8 mouse cellular contexts compared by ENCODE assay signal in genomic region chr2:124747627-124748026, GRCm38 (mm10).
DNase-seq lines count a peak whose midpoint lies in the region; ATAC-seq lines count a peak whose summit lies in the region.

No protein-coding gene starts in this region.

- ATAC-seq in hindbrain, embryonic 15.5 days (ENCODE audit: low FRiP score, low read depth): 0 out of 2 replicates have a peak, but pooled peaks have one; percentile 66
- no peak for ATAC-seq in hindbrain, embryonic 11.5 days (ENCODE audit: low FRiP score)
- peak; percentile 90 for ATAC-seq in frontal cortex, adult (ENCODE audit: low TSS enrichment)

- H3K27ac ChIP-seq in hindbrain, embryonic 15.5 days (replicated peaks): no peak overlapping the region
- no peak overlapping the region for H3K27ac ChIP-seq in hindbrain, embryonic 11.5 days (ENCODE audit: low read depth, low read length)

- H3K4me3 ChIP-seq in hindbrain, embryonic 15.5 days: no peak overlapping the region
- no peak overlapping the region for H3K4me3 ChIP-seq in hindbrain, embryonic 11.5 days (ENCODE audit: low read depth, low read length)

- H3K27me3 ChIP-seq in hindbrain, embryonic 15.5 days: no peaks in the 10 kb centered on the region
- no peaks in the 10 kb centered on the region for H3K27me3 ChIP-seq in hindbrain, embryonic 11.5 days (ENCODE audit: control insufficient read depth, insufficient read depth, low read length)

- no peak for DNase-seq in hindbrain, embryonic 11.5 days (ENCODE audit: low spot score)
- DNase-seq in heart, postnatal 10 days: peak; percentile 84 to 85
- DNase-seq in lung, postnatal 10 days: peak; percentile 50
- DNase-seq in thymus, postnatal 36 days: no peak
- DNase-seq in urinary bladder, adult 18-20 months (ENCODE audit: low spot score in 2 of 2): no peak
- no peak for DNase-seq in urinary bladder, postnatal 10 days (ENCODE audit: low spot score)

- no peaks in the 10 kb centered on the region for H3K4me1 ChIP-seq in hindbrain, embryonic 15.5 days (replicated peaks)
- no peaks in the 10 kb centered on the region for H3K4me1 ChIP-seq in hindbrain, embryonic 11.5 days (replicated peaks; ENCODE audit: control insufficient read depth, insufficient read depth, low read length)

- no peaks in the 10 kb centered on the region for H3K9me3 ChIP-seq in hindbrain, embryonic 15.5 days
- H3K9me3 ChIP-seq in hindbrain, embryonic 11.5 days (ENCODE audit: control insufficient read depth, low read length): no peaks in the 10 kb centered on the region

- H3K36me3 ChIP-seq in hindbrain, embryonic 15.5 days: no peaks in the 10 kb centered on the region
- H3K36me3 ChIP-seq in hindbrain, embryonic 11.5 days (ENCODE audit: control insufficient read depth, insufficient read depth, low read length): no peaks in the 10 kb centered on the region

- H3K4me2 ChIP-seq in hindbrain, embryonic 15.5 days: no peak overlapping the region
- no peak overlapping the region for H3K4me2 ChIP-seq in hindbrain, embryonic 11.5 days (replicated peaks; ENCODE audit: low read depth, low read length)

- intact Hi-C loops in heart, postnatal 10 days (cut with DNase I): no loop called here

- 51% methylated on average over 4 of the region's 4 CpGs for WGBS in hindbrain, embryonic 15.5 days
- WGBS in hindbrain, embryonic 11.5 days: 83% methylated on average over 4 of the region's 4 CpGs

- H3K9ac ChIP-seq in hindbrain, embryonic 15.5 days: no peak overlapping the region
- H3K9ac ChIP-seq in hindbrain, embryonic 11.5 days (ENCODE audit: low read depth, low read length): no peak overlapping the region

Comparison
In these comparisons a context has a peak if more than half of its experiments do, and no peak if none do; other contexts are left out.
1. DNase-seq: peak in heart, postnatal 10 days (2 of 2) and lung, postnatal 10 days (single experiment); none in hindbrain, embryonic 11.5 days (single experiment), thymus, postnatal 36 days (0 of 2), urinary bladder, adult 18-20 months (0 of 2) and urinary bladder, postnatal 10 days (single experiment).